Mouse (Mus musculus): ENCODE measurements around the gene Olfr172.

Olfr172 gene

DNA sequence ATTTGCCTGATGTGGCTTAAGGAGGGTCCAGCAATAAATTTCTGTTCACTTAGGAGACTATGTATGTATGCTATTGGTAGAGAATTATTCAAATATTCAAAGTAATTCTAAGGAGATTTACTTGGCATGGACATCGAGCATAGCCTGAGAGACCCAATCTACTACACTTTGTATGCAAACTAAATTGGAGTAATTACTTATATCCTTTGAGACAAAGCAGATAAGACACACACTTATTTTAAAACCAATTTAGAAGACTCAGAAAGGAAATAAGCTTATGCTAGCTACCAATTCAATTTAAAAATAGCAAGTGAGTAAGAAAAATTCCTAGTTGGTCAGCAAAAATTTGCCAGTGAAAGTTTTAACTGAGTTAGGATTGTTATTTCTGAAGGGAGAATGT lies at the start of gene Olfr172:
Gene Olfr172 (minus strand): TSS at position 101 of the 400 bp plus-strand sequence.
- DNase-seq = no peak

DNA sequence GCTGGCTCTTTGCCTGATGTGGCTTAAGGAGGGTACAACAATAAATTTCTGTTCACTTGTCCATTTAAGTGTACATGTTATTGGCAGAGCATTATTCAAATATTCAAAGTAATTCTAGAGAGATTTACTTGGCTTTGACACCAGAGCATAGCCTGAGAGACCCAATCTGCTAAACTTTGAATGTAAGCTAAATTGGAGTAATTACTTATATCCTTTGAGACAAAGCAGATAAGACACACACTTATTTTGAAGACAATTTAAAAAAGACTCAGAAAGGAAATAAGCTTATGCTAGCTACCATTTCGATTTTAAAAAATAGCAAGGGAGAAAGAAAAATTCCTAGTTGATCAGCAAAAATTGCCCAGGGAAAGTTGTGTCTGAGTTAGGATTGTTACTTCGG lies 37.2 kb upstream of the Olfr172 start, which contains the start of gene Olfr173:
Gene Olfr173 (minus strand): TSS at position 101 of the 400 bp plus-strand sequence.
- no peak for DNase-seq

DNA sequence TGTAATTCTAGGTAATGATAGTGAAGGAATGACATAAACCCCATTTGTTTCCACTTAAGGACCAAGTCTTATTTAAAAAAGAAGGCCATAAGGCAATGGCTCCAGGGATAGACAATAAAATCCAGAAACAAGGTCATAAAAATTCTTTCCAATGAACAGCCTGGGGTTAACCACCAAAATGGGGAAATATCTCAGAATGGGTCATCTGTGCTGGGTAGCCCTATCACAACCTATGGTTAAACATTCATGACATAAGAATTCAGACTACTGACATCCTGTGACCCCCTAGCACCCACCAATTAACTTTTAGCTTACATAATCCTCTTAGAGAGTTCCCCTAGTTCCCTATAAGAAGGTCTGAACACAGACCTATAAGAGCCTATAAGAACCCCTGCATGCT lies 6.8 kb downstream of the Olfr172 start:
- no peak for DNase-seq

DNA sequence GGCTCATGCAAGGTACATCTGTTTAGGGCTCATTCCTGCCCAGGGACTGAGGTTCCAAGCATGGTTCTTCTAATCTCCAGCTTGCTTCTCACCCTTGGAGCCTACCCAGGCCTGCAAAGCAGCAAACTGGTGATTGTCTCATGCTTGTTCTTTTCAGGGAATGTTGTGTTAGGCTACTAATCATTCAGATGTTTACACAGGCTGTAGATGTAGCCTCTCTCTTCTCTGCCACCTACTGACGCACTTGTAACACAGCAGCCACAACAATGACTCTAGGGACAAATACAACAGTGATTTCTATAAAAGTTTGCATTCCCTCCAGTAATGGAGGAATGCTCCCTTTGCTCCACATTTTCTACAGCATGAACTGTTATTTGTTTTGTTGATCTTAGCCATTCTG lies 11.7 kb downstream of the Olfr172 start:
- DNase-seq = no peak

DNA sequence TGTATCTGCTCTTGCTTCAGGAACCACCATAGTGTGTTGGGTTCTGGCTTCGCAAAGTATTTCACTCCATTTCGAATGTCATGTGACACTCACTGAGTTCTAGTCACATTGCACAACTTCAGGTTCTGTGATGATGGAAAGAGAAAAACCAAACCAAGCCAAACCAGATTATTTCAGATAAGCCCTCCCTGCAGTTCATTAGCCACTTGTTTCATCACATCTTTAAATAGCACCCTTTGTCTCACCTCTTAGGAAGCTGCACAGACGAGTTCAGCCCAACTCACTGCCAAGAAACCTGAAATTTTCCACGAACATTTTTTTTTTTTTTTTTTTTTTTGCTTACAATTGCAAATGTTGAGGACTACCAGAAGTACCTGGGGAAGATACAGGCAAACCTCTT lies 16.3 kb downstream of the Olfr172 start:
- DNase-seq = no peak

DNA sequence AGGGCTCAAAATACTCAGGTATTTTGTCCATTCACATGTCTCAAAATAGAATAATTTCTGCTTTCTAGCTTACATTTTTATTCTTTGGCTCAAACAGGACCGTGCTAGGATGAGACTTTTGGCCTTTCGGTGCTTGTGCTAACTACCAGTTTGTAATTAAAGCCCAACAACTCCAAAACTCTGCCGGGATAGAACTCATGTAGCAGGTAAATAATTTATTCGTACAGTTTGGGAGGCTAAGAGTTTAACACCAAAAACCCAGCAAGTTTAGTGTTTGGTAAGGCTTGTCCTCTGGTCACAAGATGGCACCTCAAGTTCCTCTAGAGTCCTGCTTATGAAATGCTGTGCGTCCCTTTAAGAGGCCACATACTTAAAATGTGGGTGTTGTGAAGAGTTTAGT lies 22.2 kb downstream of the Olfr172 start:
- no peak for DNase-seq

DNA sequence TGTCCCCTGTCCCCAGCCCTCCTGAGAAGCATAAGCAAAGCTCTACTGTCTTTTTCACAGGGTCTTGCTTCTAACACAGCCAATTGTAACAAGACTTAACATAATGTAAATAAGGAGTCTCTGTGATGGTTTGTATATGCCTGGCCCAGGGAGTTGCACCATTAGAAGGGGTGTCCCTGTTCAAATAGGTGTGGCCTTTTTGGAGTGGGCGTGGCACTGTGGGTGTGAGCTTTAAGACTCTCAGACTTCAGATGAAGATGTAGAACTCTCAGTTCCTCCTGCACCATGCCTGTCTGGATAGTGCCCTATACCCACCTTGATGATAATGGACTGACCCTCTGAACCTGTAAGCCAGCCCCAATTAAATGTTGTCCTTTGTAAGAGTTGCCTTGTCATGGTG lies 24.2 kb downstream of the Olfr172 start:
- DNase-seq = no peak

DNA sequence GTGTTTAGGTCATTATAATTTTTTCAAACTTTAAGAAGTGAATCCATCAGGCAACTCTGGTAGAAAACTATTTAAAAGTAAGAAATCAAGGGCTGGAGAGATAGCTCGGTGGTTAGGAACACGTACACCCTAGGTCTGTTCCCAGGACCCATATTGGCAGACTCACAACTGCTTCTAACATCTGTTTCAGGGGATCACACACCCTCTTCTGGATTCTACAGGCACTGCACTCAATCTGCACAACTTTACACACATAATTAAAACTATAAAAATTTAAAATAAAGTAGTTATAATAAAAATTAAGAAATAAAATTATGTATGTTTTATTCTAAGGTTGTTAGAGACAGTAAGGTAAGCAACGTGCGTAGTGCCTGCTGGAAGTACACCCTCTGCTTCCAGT lies 24.8 kb downstream of the Olfr172 start:
- DNase-seq = no peak

DNA sequence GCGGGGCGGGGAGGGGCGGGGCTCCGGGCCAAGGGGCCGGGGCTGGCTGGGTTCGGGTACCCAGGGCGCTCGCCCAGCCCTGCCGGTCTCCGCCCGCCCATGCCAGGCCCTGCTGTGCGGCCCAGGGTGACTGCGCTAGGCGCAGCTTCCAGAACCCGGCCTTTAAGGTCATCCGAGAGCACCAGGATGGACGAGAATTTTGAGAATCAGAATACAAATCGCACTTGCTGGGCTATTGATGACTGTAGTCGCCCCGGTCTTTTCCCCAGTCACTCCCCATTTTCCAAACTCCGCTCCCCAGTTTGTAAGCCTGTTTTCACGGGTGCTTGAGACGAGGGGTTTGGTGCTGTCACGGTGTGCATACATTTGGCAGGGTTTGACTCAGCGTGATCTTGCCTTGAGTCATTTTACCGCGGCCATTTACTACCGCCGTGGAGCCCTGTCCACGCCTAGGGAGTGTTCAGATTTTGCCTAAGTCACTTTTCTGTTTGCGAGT lies 34.8 kb downstream of the Olfr172 start:
- DNase-seq = peak; percentile 9

DNA sequence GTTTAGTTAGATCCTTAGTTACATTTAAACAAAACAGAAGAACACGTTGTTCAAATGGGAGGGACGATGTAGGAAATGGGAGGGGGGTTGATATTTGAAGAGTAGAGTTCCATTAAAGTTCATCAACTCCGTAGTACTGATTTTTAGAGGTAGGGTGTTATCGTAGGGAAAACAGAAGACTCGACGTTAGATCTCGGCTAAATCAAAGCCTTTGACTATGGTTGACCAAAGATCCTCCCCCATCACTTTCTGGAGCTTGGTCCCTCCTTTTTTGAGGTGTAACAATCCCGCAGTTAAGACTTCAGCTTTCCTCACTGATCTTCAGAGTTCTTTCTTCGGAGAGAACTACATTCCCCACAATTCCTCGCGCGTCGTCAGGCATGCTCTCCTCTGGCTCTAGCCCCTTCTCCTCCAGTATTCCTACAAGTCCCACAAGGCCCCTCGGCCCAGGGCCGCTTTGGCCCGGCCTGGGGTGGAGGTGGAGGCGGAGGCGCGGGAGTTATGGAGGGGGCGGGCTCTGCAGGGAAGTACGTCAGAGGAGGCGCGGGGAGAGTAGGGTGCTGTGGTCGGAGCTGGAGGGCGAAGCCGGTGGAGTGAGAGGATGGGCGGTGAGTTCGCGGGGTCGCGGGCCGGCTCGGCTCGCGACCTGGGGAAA lies 35.4 kb downstream of the Olfr172 start, which contains the start of gene Cldnd1:
Gene Cldnd1 (plus strand): TSS at position 434 of the 655 bp plus-strand sequence.
- DNase-seq = peak; percentile 91

DNA sequence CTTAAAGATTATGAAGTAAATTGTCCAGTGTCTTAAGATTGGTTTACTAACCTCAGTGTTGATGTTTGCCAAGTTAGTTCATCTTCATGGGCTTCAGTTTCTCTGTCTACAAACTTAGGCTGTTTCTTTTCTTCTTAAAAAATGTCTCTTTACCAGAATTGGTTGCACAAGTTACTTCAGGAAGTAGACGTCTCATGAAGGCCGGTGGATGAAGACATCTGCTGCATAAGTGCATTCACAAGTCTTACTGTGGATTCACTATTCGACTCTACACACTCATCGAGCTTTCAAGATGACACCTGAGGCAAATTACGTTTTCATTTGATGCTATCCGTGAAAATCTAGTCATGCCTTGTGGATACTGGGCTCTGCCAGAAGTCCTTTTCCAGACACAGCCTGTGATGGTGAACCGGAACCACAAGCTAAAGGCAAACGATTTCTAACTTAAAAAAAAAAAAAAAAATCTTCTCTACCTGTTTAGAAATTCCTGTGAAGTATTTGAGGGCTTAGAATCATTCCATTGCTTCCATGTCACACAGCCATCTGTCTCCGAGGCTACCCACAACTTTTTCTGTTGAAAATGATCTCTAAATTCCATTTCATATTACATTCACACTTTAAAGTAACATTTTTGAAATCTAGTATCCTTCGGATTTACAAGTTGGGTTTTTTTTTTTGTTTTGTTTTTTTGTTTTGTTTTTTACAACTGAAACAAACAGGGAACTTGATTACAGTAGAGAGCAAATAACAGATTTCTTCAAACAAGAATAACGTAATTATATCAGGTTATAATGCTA lies 36.1 kb downstream of the Olfr172 start:
- no peak for DNase-seq

DNA sequence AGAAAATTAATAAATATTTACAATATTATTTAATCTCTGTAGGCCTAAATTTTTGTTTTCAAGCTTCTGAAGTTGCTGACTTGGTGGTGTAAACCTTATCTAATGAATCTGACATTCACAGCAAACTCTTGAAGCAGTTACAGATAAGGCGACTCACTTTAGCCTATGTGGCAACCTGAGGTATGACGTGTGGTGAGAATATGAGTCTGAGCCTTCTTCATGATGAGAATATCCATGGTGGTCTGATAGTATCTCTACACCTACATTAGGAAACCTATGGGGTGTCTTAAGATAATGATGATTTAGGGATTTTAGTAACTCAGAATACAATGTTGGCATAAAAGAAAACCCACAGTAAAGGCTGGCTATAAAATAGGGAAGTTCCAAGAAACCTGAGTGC lies 40.7 kb downstream of the Olfr172 start:
- no peak for DNase-seq

DNA sequence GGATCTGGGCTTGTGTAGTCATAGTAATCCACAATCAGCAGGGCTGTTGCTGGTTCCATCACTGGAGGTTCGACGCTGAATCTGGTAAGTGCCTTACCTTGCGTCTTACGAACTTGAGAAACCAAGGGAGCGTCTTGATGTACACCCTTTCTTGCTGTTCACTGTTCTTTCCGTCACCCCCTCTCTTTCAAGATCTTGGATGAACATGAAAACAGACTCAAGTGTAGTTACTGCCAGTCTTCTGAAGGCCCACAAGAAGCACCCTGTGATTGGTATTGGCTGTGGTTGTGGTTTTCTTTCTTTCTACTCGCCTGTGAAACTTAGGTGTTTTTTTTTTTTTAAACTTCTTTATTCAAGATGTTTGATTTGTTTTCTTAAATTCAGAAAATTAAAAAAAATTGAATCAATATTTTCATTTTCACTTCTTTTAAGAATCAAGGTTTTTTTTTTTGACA lies 44.3 kb downstream of the Olfr172 start, which contains the start of gene Gpr15:
Gene Gpr15 (minus strand): TSS at position 405 of the 455 bp plus-strand sequence.
- no peak for DNase-seq

DNA sequence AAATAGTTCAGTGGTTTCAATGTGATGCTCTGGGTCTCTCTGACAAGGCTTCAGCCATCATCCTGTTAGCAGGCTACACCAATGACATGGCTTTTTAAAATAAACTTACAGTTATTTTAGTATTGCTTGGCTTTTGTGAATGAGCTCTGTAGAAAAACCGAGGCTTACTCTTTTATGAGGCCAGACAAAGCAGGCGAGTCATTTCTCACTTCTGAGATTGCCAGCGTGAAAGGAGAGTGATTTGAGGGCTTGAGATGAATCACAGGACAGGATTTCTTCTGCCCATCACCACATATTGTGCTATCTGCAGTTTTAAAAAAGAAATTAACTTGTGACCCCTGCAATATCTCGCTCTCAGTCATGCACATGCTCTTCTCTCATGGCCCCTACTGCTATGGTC lies 48.0 kb downstream of the Olfr172 start:
- no peak for DNase-seq

DNA sequence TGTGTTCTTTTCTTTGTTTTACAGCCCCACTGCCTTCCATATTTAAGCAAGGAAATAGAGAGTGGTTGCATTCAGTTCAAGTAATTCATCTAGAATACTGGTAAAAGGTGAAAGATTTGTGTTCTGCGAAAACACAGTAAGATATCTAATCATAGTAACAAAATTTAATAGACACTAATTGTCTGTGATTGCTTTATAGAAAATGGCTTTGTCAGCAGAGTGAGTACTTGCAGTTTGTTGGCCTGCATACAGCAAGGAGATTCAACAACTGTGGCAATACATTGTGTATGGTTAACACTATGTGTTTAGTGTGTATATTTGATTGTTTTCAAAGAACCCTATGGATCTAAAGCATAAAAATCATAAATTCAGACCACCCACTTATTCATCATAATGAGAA lies 49.8 kb downstream of the Olfr172 start:
- no peak for DNase-seq

DNA sequence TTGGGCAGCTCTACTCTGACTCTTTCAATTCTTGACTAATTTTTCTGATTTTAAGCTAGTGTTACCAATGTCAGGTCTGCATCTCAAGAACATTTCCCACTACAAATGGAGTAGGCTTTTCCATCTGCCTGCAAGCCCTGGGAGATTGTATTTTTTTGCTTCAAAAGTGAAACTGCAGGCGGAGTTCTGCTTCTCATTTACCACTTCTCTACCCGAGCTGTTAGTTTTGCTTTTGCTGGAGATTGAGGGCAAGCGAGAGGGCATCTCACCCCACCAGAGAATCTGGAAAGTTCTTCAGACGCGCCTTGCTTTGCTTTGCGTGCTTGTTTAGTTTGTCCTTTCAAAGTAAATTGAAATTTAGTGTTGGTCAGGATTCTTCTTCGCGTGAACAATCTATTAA lies 50.8 kb downstream of the Olfr172 start:
- no peak for DNase-seq
